ENCODE assay signal across 8 mouse cellular contexts in the genomic region with DNA sequence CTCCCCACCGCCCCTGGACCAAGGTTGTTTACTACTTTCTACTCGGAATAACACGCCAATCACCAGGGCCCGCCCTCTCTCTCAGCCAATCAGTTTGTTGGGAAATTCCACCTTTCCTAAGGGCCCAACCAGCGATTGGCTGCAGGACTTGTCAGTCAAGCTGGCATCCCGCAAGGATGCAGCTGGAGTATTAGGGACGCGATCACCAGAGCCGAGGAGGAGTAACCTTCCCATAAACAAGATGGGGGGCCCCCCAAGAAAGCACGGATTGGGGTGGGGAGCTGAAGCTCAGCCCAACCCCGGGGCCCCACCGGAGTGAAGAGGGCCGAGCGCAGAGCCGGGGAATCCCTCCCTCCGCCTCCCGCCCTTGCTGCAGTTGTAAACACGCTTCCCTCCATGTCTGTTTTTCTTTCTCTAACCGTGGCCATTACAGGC.
DNase-seq lines count a peak whose midpoint lies in the region; ATAC-seq and TF ChIP-seq lines count a peak whose summit lies in the region.

No protein-coding gene starts in this region.

- no peak for TF ChIP-seq CTCF in midbrain, postnatal 0 days (IDR thresholded peaks at IDR 0.05)

- no peaks in the 10 kb centered on the region for H3K27me3 ChIP-seq in embryonic facial prominence, embryonic 13.5 days
- H3K27me3 ChIP-seq in limb, embryonic 14.5 days (ENCODE audit: control insufficient read depth, insufficient read depth, low read length): no peaks in the 10 kb centered on the region
- no peaks in the 10 kb centered on the region for H3K27me3 ChIP-seq in midbrain, postnatal 0 days (ENCODE audit: insufficient read depth, low read length)

- H3K9me3 ChIP-seq in embryonic facial prominence, embryonic 13.5 days: no peaks in the 10 kb centered on the region
- H3K9me3 ChIP-seq in limb, embryonic 14.5 days (ENCODE audit: control insufficient read depth, low read length): no peaks in the 10 kb centered on the region
- H3K9me3 ChIP-seq in midbrain, postnatal 0 days (ENCODE audit: low read length): no peaks in the 10 kb centered on the region

- peak overlapping the region; percentile 96 for H3K27ac ChIP-seq in embryonic facial prominence, embryonic 13.5 days
- H3K27ac ChIP-seq in limb, embryonic 14.5 days (replicated peaks; ENCODE audit: low read depth, low read length): peak overlapping the region; percentile 74
- peak overlapping the region; percentile 87 for H3K27ac ChIP-seq in midbrain, postnatal 0 days (ENCODE audit: low read depth, low read length)

- peak; percentile 84 for ATAC-seq in embryonic facial prominence, embryonic 13.5 days (ENCODE audit: insufficient number of reproducible peaks, insufficient read depth, low FRiP score, low TSS enrichment, low read depth)
- ATAC-seq in limb, embryonic 14.5 days (ENCODE audit: low FRiP score, low read depth): peak; percentile 95
- peak; percentile 94 for ATAC-seq in midbrain, postnatal 0 days (ENCODE audit: low FRiP score)

- TF ChIP-seq POLR2A in limb, embryonic 14.5 days (IDR thresholded peaks at IDR 0.05; ENCODE audit: borderline replicate concordance, extremely low read depth, insufficient read depth, insufficient read length): no peak

- WGBS in embryonic facial prominence, embryonic 13.5 days: 0% methylated on average over 19 of the region's 19 CpGs
- under 1% methylated on average over 19 of the region's 19 CpGs for WGBS in limb, embryonic 14.5 days
- WGBS in midbrain, postnatal 0 days: 0% methylated on average over 19 of the region's 19 CpGs

- peak; percentile 87 for DNase-seq in 3134 (ENCODE audit: extremely low read depth, insufficient read length, low spot score)
- DNase-seq in adrenal gland, postnatal 36 days: peak; percentile 98
- DNase-seq in heart, adult 8-10 months (ENCODE audit: low spot score): peak; percentile 99
- peak; percentile 100 for DNase-seq in kidney, adult 9 months
- DNase-seq in limb, embryonic 14.5 days (ENCODE audit: low spot score): peak; percentile 99
- peak; percentile 100 for DNase-seq in midbrain, postnatal 0 days (ENCODE audit: low spot score)
- DNase-seq in spleen, postnatal 14 days (ENCODE audit: low spot score in 2 of 2): peak; percentile 90 to 92

- H3K36me3 ChIP-seq in embryonic facial prominence, embryonic 13.5 days: no peaks in the 10 kb centered on the region
- no peaks in the 10 kb centered on the region for H3K36me3 ChIP-seq in limb, embryonic 14.5 days (ENCODE audit: control insufficient read depth, insufficient read depth, low read length)
- H3K36me3 ChIP-seq in midbrain, postnatal 0 days (ENCODE audit: insufficient read depth, low read length): no peaks in the 10 kb centered on the region

- H3K4me1 ChIP-seq in embryonic facial prominence, embryonic 13.5 days: peaks cover 58% of the 10 kb centered on the region
- H3K4me1 ChIP-seq in limb, embryonic 14.5 days (ENCODE audit: control insufficient read depth, insufficient read depth, low read length): peaks cover 37% of the 10 kb centered on the region
- peaks cover 7% of the 10 kb centered on the region; the same call in 1 of the 2 replicates for H3K4me1 ChIP-seq in midbrain, postnatal 0 days (ENCODE audit: insufficient read depth, low read length)

- H3K4me2 ChIP-seq in embryonic facial prominence, embryonic 13.5 days: peak overlapping the region; percentile 86
- peak overlapping the region; percentile 87 for H3K4me2 ChIP-seq in limb, embryonic 14.5 days (replicated peaks; ENCODE audit: low read depth, low read length, severe bottlenecking)
- H3K4me2 ChIP-seq in midbrain, postnatal 0 days (ENCODE audit: low read depth, low read length, poor library complexity, severe bottlenecking): peak overlapping the region; percentile 71

- peak overlapping the region; percentile 71 for H3K9ac ChIP-seq in embryonic facial prominence, embryonic 13.5 days
- H3K9ac ChIP-seq in limb, embryonic 14.5 days (ENCODE audit: low read depth, low read length, severe bottlenecking): peak overlapping the region; percentile 59
- H3K9ac ChIP-seq in midbrain, postnatal 0 days (replicated peaks; ENCODE audit: low read length, poor library complexity, severe bottlenecking): peak overlapping the region; percentile 69

- H3K4me3 ChIP-seq in embryonic facial prominence, embryonic 13.5 days: peak overlapping the region; percentile 60
- H3K4me3 ChIP-seq in limb, embryonic 14.5 days (replicated peaks; ENCODE audit: low read length): peak overlapping the region; percentile 55
- H3K4me3 ChIP-seq in midbrain, postnatal 0 days (ENCODE audit: low read depth, low read length): peak overlapping the region; percentile 54

Comparison
In these comparisons a context has a peak if more than half of its experiments do, and no peak if none do; other contexts are left out.
1. Peak in every context shown above with its lines: DNase-seq, ATAC-seq, H3K4me3 ChIP-seq and H3K27ac ChIP-seq.